ENCODE assay signal across 8 mouse cellular contexts in genomic region chr9:119088148-119088801, GRCm38 (mm10). TPM values are rescaled to one million over a fixed set of nuclear protein-coding genes. Genes with fewer than 3 reads are reported as not detected.
A peak's percentile ranks its signal among the peaks of the same experiment; 100 is the strongest.
DNase-seq lines count a peak whose midpoint lies in the region; ATAC-seq and TF ChIP-seq lines count a peak whose summit lies in the region.

No protein-coding gene starts in this region.

- H3K36me3 ChIP-seq in macrophage (ENCODE audit: inconsistent target): no peaks in the 10 kb centered on the region

- no peak overlapping the region for H3K27ac ChIP-seq in cortical plate, adult 2 months (ENCODE audit: insufficient read depth, low read length)
- H3K27ac ChIP-seq in left cerebral cortex, adult 2 months: 0 out of 2 replicates have a peak overlapping the region, but pooled peaks have one; percentile 53
- peak overlapping the region; percentile 40 for H3K27ac ChIP-seq in macrophage

- WGBS in macrophage (ENCODE audit: missing documents): 1% methylated on average over 24 of the region's 24 CpGs

- no peak for TF ChIP-seq POLR2A in cortical plate, adult 2 months (IDR thresholded peaks at IDR 0.05; ENCODE audit: extremely low read depth, insufficient read depth, low read length)

- peaks cover 7% of the 10 kb centered on the region; the same call in 1 of the 2 replicates for H3K4me1 ChIP-seq in cortical plate, adult 2 months (ENCODE audit: control insufficient read depth, insufficient read depth, low read length)

- peak overlapping the region; percentile 22 for H3K4me3 ChIP-seq in cortical plate, adult 2 months (ENCODE audit: insufficient read depth, low read length)
- H3K4me3 ChIP-seq in left cerebral cortex, adult 2 months: peak overlapping the region; percentile 39
- H3K4me3 ChIP-seq in macrophage (ENCODE audit: inconsistent target): peak overlapping the region; percentile 39

- intact Hi-C loops in left cerebral cortex, adult 2 months (cut with DNase I): no loop called here

- no peak for TF ChIP-seq CTCF in cortical plate, adult 2 months (IDR thresholded peaks at IDR 0.05; ENCODE audit: extremely low read depth, insufficient read depth, low read length)
- no peak for TF ChIP-seq CTCF in left cerebral cortex, adult 2 months (IDR thresholded peaks at IDR 0.05)

- no peaks in the 10 kb centered on the region for H3K79me2 ChIP-seq in macrophage (ENCODE audit: inconsistent target)

- ATAC-seq in activated CD4-positive, CD25-positive, alpha-beta regulatory T cell, adult 4 months: peak; percentile 58

- peak; percentile 84 for DNase-seq in gastrocnemius, postnatal 10 days
- peak; percentile 58 for DNase-seq in hindlimb bud, embryonic 11.5 days (ENCODE audit: extremely low spot score, low read depth, low spot score)
- DNase-seq in left cerebral cortex, adult 2 months (ENCODE audit: extremely low spot score in 1 of 2, low spot score in 2 of 2): peak; percentile 67 to 71
- peak; percentile 92 for DNase-seq in retina, postnatal 1 day
- peak; percentile 81 for DNase-seq in thymus, postnatal 4 days

RNA-seq across cellular contexts. Expression of gene Plcd1, which starts 5.0 kb away (rescaled TPM):
- 1 to 10 TPM; 2.3 to 4.5 TPM for polyA plus RNA-seq in activated CD4-positive, CD25-positive, alpha-beta regulatory T cell, adult 4 months (2017; shearing (Covaris generic))
- 21.7 and 24.2 TPM in 2 replicates for polyA plus RNA-seq in cortical plate, adult 2 months (2012; rRNA removed)
- 10 to 100 TPM; 12.5 to 17.1 TPM for total RNA-seq in gastrocnemius, postnatal 10 days (2021)
- total RNA-seq in left cerebral cortex, adult 2 months (2021): 10 to 100 TPM; 15.2 to 16.2 TPM
- total RNA-seq in macrophage (2018; cell fraction: chromatin; rRNA removed): 10 to 100 TPM in 1 of 26 experiments, 1 to 10 TPM in 23, under 1 TPM in 2; 0.61 to 17.1 (median 3.0) TPM
- total RNA-seq in macrophage (2018; cell fraction: cytosol; rRNA removed): 1 to 10 TPM in 14 of 26 experiments, under 1 TPM in 12; 0.36 to 1.5 (median 1.1) TPM
- 1 to 10 TPM in 24 of 26 experiments, under 1 TPM in 2; 0.75 to 7.5 (median 2.6) TPM for total RNA-seq in macrophage (2018; cell fraction: nucleus; rRNA removed)
- polyA plus RNA-seq in macrophage (2018): 0.42 to 0.81 TPM (median 0.52 TPM) in 3 replicates

RNA-seq across cellular contexts. Expression of gene Dlec1, which starts 14.0 kb away (rescaled TPM):
- polyA plus RNA-seq in activated CD4-positive, CD25-positive, alpha-beta regulatory T cell, adult 4 months (2017; shearing (Covaris generic)): under 1 TPM in 1 of 2 experiments, not detected in 1; 0.52 TPM
- 4.4 and 4.6 TPM in 2 replicates for polyA plus RNA-seq in cortical plate, adult 2 months (2012; rRNA removed)
- under 1 TPM; 0.16 to 0.43 TPM for total RNA-seq in gastrocnemius, postnatal 10 days (2021)
- 1 to 10 TPM; 2.8 to 3.8 TPM for total RNA-seq in left cerebral cortex, adult 2 months (2021)
- 1 to 10 TPM in 15 of 26 experiments, under 1 TPM in 8, not detected in 3; 0.16 to 3.7 (median 1.3) TPM for total RNA-seq in macrophage (2018; cell fraction: chromatin; rRNA removed)
- total RNA-seq in macrophage (2018; cell fraction: cytosol; rRNA removed): under 1 TPM in 23 of 26 experiments, not detected in 3; 0.05 to 0.68 (median 0.11) TPM
- 1 to 10 TPM in 7 of 26 experiments, under 1 TPM in 16, not detected in 3; 0.23 to 2.1 (median 0.67) TPM for total RNA-seq in macrophage (2018; cell fraction: nucleus; rRNA removed)
- polyA plus RNA-seq in macrophage (2018): 0.06 to 0.12 TPM (median 0.10 TPM) in 3 replicates

RNA-seq across cellular contexts. Expression of gene Vill, which starts 35.7 kb away (rescaled TPM):
- 10 to 100 TPM; 13.0 to 14.8 TPM for polyA plus RNA-seq in activated CD4-positive, CD25-positive, alpha-beta regulatory T cell, adult 4 months (2017; shearing (Covaris generic))
- 15.1 and 19.4 TPM in 2 replicates for polyA plus RNA-seq in cortical plate, adult 2 months (2012; rRNA removed)
- total RNA-seq in gastrocnemius, postnatal 10 days (2021): under 1 TPM; 0.52 to 0.81 TPM
- 1 to 10 TPM; 8.3 to 8.9 TPM for total RNA-seq in left cerebral cortex, adult 2 months (2021)
- total RNA-seq in macrophage (2018; cell fraction: chromatin; rRNA removed): 10 to 100 TPM in 19 of 26 experiments, 1 to 10 TPM in 7; 3.6 to 43.0 (median 19.5) TPM
- 10 to 100 TPM in 21 of 26 experiments, 1 to 10 TPM in 5; 7.5 to 27.5 (median 18.7) TPM for total RNA-seq in macrophage (2018; cell fraction: cytosol; rRNA removed)
- 10 to 100 TPM in 23 of 26 experiments, 1 to 10 TPM in 3; 5.2 to 53.5 (median 21.5) TPM for total RNA-seq in macrophage (2018; cell fraction: nucleus; rRNA removed)
- polyA plus RNA-seq in macrophage (2018): 16.0 to 25.2 TPM (median 19.3 TPM) in 3 replicates
